Mouse (Mus musculus) cerebellum, adult 2 months (tissue): ENCODE results near the gene Slc17a6. TPM values are rescaled to one million over a fixed set of nuclear protein-coding genes. Genes with fewer than 3 reads are reported as not detected.
A peak's percentile ranks its signal among the peaks of the same experiment; 100 is the strongest.

Experiments
- DNase-seq, 2 experiments: peaks; one replicate each; pipeline ENCODE4 v3.0.0; 2021
- H3K27ac ChIP-seq: fragments of 200-500 bp; 2 replicates; pipeline ENCODE4 v1.5.1; 2012; ENCODE audit warnings: low read length, control low read depth, inconsistent platforms; ENCODE audit not compliant: insufficient read depth
- H3K27me3 ChIP-seq: fragments of 200-500 bp; 2 replicates; pipeline ENCODE4 v1.6.1; 2012; ENCODE audit warnings: inconsistent platforms, mild to moderate bottlenecking, low read length, moderate library complexity; ENCODE audit not compliant: control insufficient read depth, insufficient read depth
- H3K4me1 ChIP-seq: fragments of 200-500 bp; 2 replicates; pipeline ENCODE4 v1.6.1; 2011; ENCODE audit warnings: low read length; ENCODE audit not compliant: control insufficient read depth, insufficient read depth
- H3K4me3 ChIP-seq: fragments of 200-500 bp; replicated peaks from 2 replicates; pipeline ENCODE3; 2011; ENCODE audit warnings: mild to moderate bottlenecking, low read depth, low read length, control low read depth; ENCODE audit not compliant: insufficient read depth
- CTCF ChIP-seq: fragments of 200-500 bp; IDR thresholded peaks from 2 replicates; pipeline ENCODE4 v1.5.1; 2011; ENCODE audit warnings: low read depth, mild to moderate bottlenecking, control low read depth, low read length, moderate library complexity, borderline replicate concordance; ENCODE audit not compliant: insufficient read depth
- POLR2A ChIP-seq: fragments of 200-500 bp; IDR thresholded peaks from 2 replicates; pipeline ENCODE4 v1.6.1; 2011; ENCODE audit warnings: low read length, control low read depth, borderline replicate concordance; ENCODE audit not compliant: insufficient read depth
- WGBS: fragments of 180-500 bp; shearing (Covaris S2); methylation state at CpG from one replicate; pipeline ENCODE4 v1.1.7; 2018; 5-methylcytosine and 5-hydroxymethylcytosine counted together
- polyA plus RNA-seq: library from polyadenylated mRNA; depleted of rRNA; stranded (reverse); fragments of >200 nt; gene quantifications from 2 replicates; pipeline ENCODE4 v1.2.3, GENCODE M21; 2012

Slc17a6 gene
- polyA plus RNA-seq, 1 experiment: 43.1 TPM

GRCm38 (mm10) chr7:51629206-51629605, 7.4 kb downstream of the Slc17a6 start:
- no peak for DNase-seq
- Histone ChIP-seq H3K4me3 (no peak overlapping the region), H3K4me1 (no peaks in the 10 kb centered on the region), H3K27me3 (peaks cover 1% of the 10 kb centered on the region; the same call in 1 of the 2 replicates), H3K27ac (no peak overlapping the region)
- TF ChIP-seq CTCF (no peak), POLR2A (no peak)
- 82% methylated on average over 3 of the region's 3 CpGs for WGBS

GRCm38 (mm10) chr7:51631171-51631570, 9.4 kb downstream of the Slc17a6 start:
- Histone ChIP-seq H3K4me3 (no peak overlapping the region), H3K27ac (no peak overlapping the region), H3K4me1 (no peaks in the 10 kb centered on the region), H3K27me3 (no peaks in the 10 kb centered on the region; the same call in 1 of the 2 replicates)
- WGBS: 70% methylated on average over 3 of the region's 3 CpGs
- no peak for TF ChIP-seq POLR2A
- TF ChIP-seq CTCF: no peak
- no peak for DNase-seq

- no peaks in the 10 kb centered on the region for H3K27me3 ChIP-seq
- H3K4me3 ChIP-seq: no peak overlapping the region
- no peaks in the 10 kb centered on the region for H3K4me1 ChIP-seq
- WGBS: 72% methylated on average over 9 of the region's 9 CpGs
- TF ChIP-seq POLR2A (no peak), CTCF (no peak)
- DNase-seq: no peak
- no peak overlapping the region for H3K27ac ChIP-seq
Measured at GRCm38 (mm10) chr7:51632543-51633229, 10.9 kb downstream of the Slc17a6 start.

DNA sequence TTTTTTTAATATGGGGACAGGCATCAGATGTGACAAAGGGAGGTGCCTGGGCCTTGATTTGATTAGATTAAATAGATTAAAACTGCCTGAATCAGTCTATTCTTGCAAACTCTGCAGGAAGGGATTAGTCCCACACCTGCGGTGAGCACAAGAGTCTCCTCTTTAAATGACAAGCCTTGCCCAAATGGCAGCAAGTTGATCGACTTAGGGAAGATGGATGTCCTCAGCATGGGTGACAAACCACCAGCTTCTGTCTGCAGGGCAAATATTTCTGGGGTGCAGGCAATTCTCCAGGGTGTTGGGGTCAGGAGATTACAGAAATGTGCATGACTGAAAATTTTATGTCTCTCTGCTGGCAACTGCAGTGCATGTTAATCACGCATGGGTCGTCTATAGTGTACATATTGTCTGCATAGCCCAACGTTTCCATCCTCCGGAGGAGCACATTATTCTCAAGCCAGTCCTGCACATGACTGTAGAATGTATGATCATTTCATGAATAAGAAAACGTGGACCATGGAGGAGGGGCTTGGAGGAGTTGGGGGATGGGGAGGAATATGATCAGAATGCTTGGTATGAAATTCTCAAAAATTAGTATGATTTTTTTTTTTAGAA, 11.5 kb downstream of the Slc17a6 start:
- WGBS: 38% methylated on average over 7 of the region's 7 CpGs

DNA sequence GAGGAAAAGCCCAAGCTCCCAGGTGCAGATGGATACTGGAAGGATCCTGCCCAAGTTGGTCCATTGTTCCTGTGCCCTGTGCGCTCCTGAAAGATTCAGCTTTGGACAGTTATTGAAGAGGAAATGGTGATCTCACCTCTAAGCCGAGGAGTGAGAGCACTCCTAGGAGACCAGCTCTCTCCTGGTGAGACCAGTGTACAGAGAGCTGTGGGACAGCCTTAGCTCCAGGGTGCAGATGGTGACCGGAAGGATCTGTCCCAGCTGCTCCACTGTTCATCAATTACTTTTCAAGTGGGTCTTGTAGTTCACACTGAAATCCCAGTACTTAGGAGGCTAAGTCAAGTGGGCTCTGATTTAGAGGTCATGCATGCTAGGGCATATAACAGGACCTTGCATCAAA, 35.3 kb downstream of the Slc17a6 start:
- TF ChIP-seq CTCF (no peak), POLR2A (no peak)
- Histone ChIP-seq H3K27me3 (no peaks in the 10 kb centered on the region), H3K4me3 (no peak overlapping the region), H3K4me1 (no peaks in the 10 kb centered on the region), H3K27ac (no peak overlapping the region)
- WGBS: 84% methylated on average over 3 of the region's 3 CpGs
- no peak for DNase-seq

More for the DNA sequence above, 11.5 kb downstream of the Slc17a6 start:
- no peak for DNase-seq
- Histone ChIP-seq H3K4me1 (no peaks in the 10 kb centered on the region), H3K27me3 (no peaks in the 10 kb centered on the region), H3K4me3 (no peak overlapping the region), H3K27ac (no peak overlapping the region)
- no peak for TF ChIP-seq POLR2A

DNA sequence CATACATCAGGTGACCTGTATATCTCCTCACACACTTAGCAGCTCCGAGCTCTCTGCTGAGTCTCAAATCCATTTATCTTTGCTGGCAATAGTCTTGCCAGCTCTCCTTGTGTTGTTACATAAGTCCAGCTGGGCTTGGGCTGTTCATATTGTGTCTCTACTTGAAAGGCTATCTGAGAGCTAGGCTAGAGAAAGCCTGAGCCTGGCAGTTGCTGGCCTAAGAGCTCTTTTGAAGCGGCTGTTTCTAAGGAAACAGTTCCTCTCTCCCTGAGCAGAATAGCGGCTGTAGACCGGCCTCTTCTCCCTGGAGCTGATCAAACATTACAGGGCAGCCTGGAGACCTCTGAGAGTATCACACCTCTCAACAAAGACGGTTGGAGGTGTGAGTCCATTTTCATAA, 40.6 kb downstream of the Slc17a6 start:
- no peak overlapping the region for H3K27ac ChIP-seq
- no peaks in the 10 kb centered on the region for H3K4me1 ChIP-seq
- TF ChIP-seq POLR2A: no peak
- no peak for TF ChIP-seq CTCF
- DNase-seq: peak; percentile 10
- 18% methylated on average over 5 of the region's 5 CpGs for WGBS
- H3K27me3 ChIP-seq: no peaks in the 10 kb centered on the region
- H3K4me3 ChIP-seq: no peak overlapping the region

- Histone ChIP-seq H3K27me3 (no peaks in the 10 kb centered on the region), H3K4me3 (no peak overlapping the region), H3K27ac (no peak overlapping the region), H3K4me1 (no peaks in the 10 kb centered on the region)
- 73% methylated on average over 8 of the region's 8 CpGs for WGBS
- TF ChIP-seq CTCF (no peak), POLR2A (no peak)
- no peak for DNase-seq
Measured at GRCm38 (mm10) chr7:51693539-51694217, 71.9 kb downstream of the Slc17a6 start.
